Mouse (Mus musculus): Measurements from ENCODE around the gene Tsen2. TPM values are rescaled to one million over a fixed set of nuclear protein-coding genes. Genes with fewer than 3 reads are reported as not detected.
A peak's percentile ranks its signal among the peaks of the same experiment; 100 is the strongest.

Tsen2 gene
- polyA plus RNA-seq (2015; fragmentation: Nextera tagmentation; extraction: Ambion mirVana): 22.6 and 25.5 TPM in 2 replicates

DNA sequence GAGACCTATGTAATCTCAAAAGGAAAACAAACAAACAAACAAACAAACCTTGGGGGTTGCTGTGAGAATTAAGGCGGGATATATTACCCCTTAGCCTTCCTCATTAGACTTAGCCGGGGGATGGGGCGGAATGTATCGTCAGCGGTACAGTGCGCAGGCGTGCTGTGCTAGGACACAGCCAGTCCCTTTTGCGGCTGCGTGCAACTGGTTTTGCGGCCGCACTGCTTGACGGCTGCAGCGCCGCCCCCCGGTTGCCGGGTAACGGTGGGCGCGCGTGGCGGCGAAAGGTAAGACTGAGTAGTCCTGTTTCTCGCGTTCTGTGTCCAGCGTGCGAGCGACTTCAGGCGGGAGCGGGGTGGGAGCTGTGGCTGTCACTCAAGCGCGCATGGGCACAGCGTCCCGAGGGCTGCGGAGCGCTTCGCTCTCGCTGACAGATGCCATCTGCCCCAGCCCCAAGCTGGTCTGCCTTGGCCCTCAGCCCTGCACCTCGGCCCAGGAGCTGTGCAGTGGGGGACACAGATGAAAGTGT, at the start of gene Tsen2:
TSS of gene Tsen2 (plus strand) at position 223 of the 529 bp plus-strand sequence.
- under 1% methylated on average over 38 of the region's 38 CpGs for WGBS
- Histone ChIP-seq H3K4me2 (ENCODE audit: low read depth, low read length) (peak within 1 kb of the TSS; percentile 85), H3K4me3 (ENCODE audit: low read length) (peak within 1 kb of the TSS; percentile 70), H3K4me1 (ENCODE audit: control insufficient read depth, insufficient read depth, low read length) (peaks cover 12% of the 10 kb centered on the region), H3K27me3 (replicated peaks; ENCODE audit: control insufficient read depth, insufficient read depth, low read length) (no peaks in the 10 kb centered on the region), H3K9ac (ENCODE audit: low read depth, low read length) (peak within 1 kb of the TSS; percentile 84), H3K9me3 (ENCODE audit: control insufficient read depth, low read length) (no peaks in the 10 kb centered on the region), H3K36me3 (ENCODE audit: control insufficient read depth, insufficient read depth, low read length) (no peaks in the 10 kb centered on the region; the same call in 1 of the 2 replicates), H3K27ac (ENCODE audit: low read length) (peak within 1 kb of the TSS; percentile 70)
- peak; percentile 93 for ATAC-seq

DNA sequence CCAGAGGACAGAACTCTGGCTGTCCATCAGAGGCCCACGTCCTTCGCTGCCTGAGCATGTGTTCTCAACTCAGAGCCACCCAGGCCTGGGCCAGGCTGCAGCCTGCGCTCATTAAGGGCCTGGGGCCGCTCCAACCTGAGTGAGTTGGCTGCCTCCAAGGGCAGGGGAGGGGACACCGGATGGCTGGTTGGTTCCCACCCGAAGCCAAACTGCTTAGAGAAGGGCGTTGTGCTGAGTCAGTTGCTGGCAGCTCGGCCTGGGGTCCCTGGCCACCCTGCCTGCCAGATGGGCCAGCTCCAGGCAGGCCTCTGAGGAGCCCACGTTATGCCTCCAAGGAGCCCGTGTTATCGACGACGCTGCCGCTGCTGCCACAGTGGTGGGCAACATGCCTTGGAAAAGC, 44.9 kb upstream of the Tsen2 start:
- 78% methylated on average over 14 of the region's 14 CpGs for WGBS
- no peak overlapping the region for H3K4me3 ChIP-seq (ENCODE audit: low read length)
- H3K9ac ChIP-seq (ENCODE audit: low read depth, low read length): no peak overlapping the region
- no peak overlapping the region for H3K27ac ChIP-seq (ENCODE audit: low read length)
- H3K9me3 ChIP-seq (ENCODE audit: control insufficient read depth, low read length): no peaks in the 10 kb centered on the region
- H3K36me3 ChIP-seq (ENCODE audit: control insufficient read depth, insufficient read depth, low read length): no peaks in the 10 kb centered on the region
- no peak overlapping the region for H3K4me2 ChIP-seq (ENCODE audit: low read depth, low read length)
- no peak for ATAC-seq
- peaks cover 12% of the 10 kb centered on the region for H3K4me1 ChIP-seq (ENCODE audit: control insufficient read depth, insufficient read depth, low read length)
- H3K27me3 ChIP-seq (replicated peaks; ENCODE audit: control insufficient read depth, insufficient read depth, low read length): no peaks in the 10 kb centered on the region

DNA sequence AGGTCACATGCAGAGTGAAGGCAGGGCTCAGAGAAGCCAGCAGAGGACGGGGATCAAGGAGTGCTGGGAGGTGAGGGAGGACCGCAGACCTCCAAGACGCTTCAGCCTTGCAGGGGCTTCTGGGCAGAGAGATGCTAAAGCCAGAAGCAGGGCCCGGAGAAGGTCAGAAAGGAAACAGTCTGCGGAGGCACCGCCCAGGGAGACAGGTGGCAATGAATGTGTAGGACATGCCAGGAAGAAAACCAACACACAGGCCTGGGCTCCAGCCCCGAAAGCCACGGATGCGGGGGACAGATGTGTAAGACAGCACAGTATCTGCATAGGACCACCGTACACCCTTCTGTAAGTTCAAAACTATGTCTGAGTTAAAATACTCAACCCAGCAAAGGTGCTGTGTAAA, 44.2 kb upstream of the Tsen2 start:
- H3K36me3 ChIP-seq (ENCODE audit: control insufficient read depth, insufficient read depth, low read length): no peaks in the 10 kb centered on the region
- no peak overlapping the region for H3K4me3 ChIP-seq (ENCODE audit: low read length)
- no peak for ATAC-seq
- no peaks in the 10 kb centered on the region for H3K9me3 ChIP-seq (ENCODE audit: control insufficient read depth, low read length)
- peaks cover 14% of the 10 kb centered on the region for H3K4me1 ChIP-seq (ENCODE audit: control insufficient read depth, insufficient read depth, low read length)
- 89% methylated on average over 10 of the region's 10 CpGs for WGBS
- H3K9ac ChIP-seq (ENCODE audit: low read depth, low read length): no peak overlapping the region
- H3K4me2 ChIP-seq (ENCODE audit: low read depth, low read length): no peak overlapping the region
- H3K27ac ChIP-seq (ENCODE audit: low read length): no peak overlapping the region
- no peaks in the 10 kb centered on the region for H3K27me3 ChIP-seq (replicated peaks; ENCODE audit: control insufficient read depth, insufficient read depth, low read length)

DNA sequence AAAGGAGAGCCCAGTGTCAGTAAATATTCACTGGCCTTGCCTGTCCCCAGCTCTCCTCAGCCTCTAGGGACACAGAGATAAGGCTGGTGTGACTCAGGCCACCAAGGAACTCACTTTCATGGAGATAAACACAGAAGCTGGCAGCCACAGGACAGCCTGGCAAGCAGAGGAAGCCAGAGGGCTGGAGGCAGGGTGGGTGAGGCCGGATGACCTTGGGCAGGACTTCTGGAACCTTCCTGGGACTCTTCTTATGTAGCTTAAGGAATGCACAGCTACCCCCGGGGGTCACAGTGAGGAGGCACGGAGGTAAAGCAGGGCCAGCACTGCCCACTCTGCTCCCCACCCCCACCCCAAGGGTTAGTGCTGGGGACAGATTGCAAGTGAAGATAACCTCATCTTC, 43.3 kb upstream of the Tsen2 start:
- Histone ChIP-seq H3K4me1 (ENCODE audit: control insufficient read depth, insufficient read depth, low read length) (peaks cover 14% of the 10 kb centered on the region), H3K27me3 (replicated peaks; ENCODE audit: control insufficient read depth, insufficient read depth, low read length) (no peaks in the 10 kb centered on the region), H3K4me2 (ENCODE audit: low read depth, low read length) (no peak overlapping the region), H3K4me3 (ENCODE audit: low read length) (no peak overlapping the region), H3K36me3 (ENCODE audit: control insufficient read depth, insufficient read depth, low read length) (no peaks in the 10 kb centered on the region), H3K9ac (ENCODE audit: low read depth, low read length) (peak overlapping the region; percentile 16; the same call in 1 of the 2 replicates), H3K9me3 (ENCODE audit: control insufficient read depth, low read length) (no peaks in the 10 kb centered on the region), H3K27ac (ENCODE audit: low read length) (no peak overlapping the region)
- no peak for ATAC-seq
- 48% methylated on average over 3 of the region's 3 CpGs for WGBS

DNA sequence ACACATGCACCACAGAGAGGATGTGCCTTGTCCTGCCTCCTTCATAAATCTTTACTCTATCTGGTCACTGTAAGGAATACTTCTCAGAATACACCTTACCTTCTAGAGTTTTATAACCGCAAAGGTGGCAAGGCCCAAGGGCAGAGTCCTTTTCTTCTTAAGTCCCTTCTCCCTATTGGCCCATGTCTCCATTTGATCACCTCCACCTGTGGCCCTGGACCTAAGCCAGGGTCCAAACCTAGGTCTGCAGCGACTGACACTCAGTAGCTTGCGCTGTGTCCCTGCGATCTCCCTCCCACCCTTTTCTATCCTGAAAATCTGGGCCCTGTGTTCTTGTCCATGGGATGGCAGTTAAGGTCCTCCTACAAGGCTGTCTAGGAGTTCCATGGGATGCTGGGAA, 41.4 kb upstream of the Tsen2 start:
- Histone ChIP-seq H3K27ac (ENCODE audit: low read length) (peak overlapping the region; percentile 85), H3K9ac (ENCODE audit: low read depth, low read length) (no peak overlapping the region), H3K27me3 (replicated peaks; ENCODE audit: control insufficient read depth, insufficient read depth, low read length) (no peaks in the 10 kb centered on the region), H3K36me3 (ENCODE audit: control insufficient read depth, insufficient read depth, low read length) (no peaks in the 10 kb centered on the region), H3K4me2 (ENCODE audit: low read depth, low read length) (no peak overlapping the region), H3K4me3 (ENCODE audit: low read length) (no peak overlapping the region), H3K9me3 (ENCODE audit: control insufficient read depth, low read length) (no peaks in the 10 kb centered on the region), H3K4me1 (ENCODE audit: control insufficient read depth, insufficient read depth, low read length) (peaks cover 14% of the 10 kb centered on the region)
- WGBS: 81% methylated on average over 4 of the region's 4 CpGs
- ATAC-seq: peak; percentile 72

DNA sequence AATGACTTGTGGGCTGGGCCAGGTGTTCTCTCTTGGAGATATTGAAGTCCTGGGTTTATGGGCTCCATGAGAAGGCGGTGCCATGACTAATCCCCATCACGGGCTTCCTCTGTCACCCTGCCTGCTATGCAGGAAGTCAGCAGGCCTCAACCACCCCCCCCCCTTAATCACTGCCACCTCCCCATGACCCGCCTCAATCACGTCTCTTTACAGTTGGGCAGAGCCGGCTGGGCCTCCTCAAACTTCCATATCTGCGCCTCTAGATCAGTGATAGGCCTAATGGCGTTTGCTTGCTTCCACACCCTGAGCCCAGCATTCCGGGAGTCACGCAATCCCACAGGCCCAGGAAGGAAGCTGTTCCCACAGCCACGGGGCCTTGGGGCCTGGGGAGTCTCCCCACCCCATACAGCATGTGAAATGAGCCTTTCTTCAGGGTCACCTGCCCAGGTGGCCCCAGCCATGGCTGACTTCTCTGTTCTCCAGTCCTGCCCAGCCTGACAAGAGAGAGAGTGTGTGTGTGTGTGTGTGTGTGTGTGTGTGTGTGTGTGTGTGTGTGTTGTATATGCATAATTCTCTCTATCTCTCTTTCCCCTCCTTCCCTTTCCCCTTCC, 40.8 kb upstream of the Tsen2 start:
- WGBS: 64% methylated on average over 10 of the region's 10 CpGs
- Histone ChIP-seq H3K4me3 (ENCODE audit: low read length) (no peak overlapping the region), H3K36me3 (ENCODE audit: control insufficient read depth, insufficient read depth, low read length) (no peaks in the 10 kb centered on the region), H3K9ac (ENCODE audit: low read depth, low read length) (no peak overlapping the region), H3K27me3 (replicated peaks; ENCODE audit: control insufficient read depth, insufficient read depth, low read length) (no peaks in the 10 kb centered on the region), H3K4me2 (ENCODE audit: low read depth, low read length) (no peak overlapping the region), H3K27ac (ENCODE audit: low read length) (peak overlapping the region; percentile 85), H3K4me1 (ENCODE audit: control insufficient read depth, insufficient read depth, low read length) (peaks cover 14% of the 10 kb centered on the region), H3K9me3 (ENCODE audit: control insufficient read depth, low read length) (no peaks in the 10 kb centered on the region)
- ATAC-seq: peak; percentile 93

DNA sequence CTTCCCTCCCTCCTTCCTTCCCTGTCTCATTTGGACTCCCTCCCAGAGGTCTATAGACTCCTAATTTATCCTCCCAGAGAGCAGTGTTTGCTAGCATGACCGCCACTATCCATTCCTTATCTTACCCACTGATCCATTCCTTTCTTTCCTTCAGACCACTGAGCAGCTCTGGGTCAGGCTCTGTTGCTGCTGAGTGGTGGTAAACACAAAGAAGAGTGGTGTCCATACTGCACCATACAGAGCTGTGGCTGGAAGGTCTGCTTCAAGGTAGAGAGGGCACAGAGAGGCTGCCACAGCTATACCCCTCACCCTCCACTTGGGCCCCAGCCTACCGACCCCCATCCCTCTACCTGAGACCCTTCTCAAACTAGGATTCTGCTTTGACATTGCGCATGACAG, 40.3 kb upstream of the Tsen2 start:
- Histone ChIP-seq H3K9me3 (ENCODE audit: control insufficient read depth, low read length) (no peaks in the 10 kb centered on the region), H3K36me3 (ENCODE audit: control insufficient read depth, insufficient read depth, low read length) (no peaks in the 10 kb centered on the region), H3K27me3 (replicated peaks; ENCODE audit: control insufficient read depth, insufficient read depth, low read length) (no peaks in the 10 kb centered on the region), H3K4me1 (ENCODE audit: control insufficient read depth, insufficient read depth, low read length) (peaks cover 14% of the 10 kb centered on the region), H3K27ac (ENCODE audit: low read length) (peak overlapping the region; percentile 85), H3K4me3 (ENCODE audit: low read length) (no peak overlapping the region), H3K9ac (ENCODE audit: low read depth, low read length) (no peak overlapping the region), H3K4me2 (ENCODE audit: low read depth, low read length) (no peak overlapping the region)
- ATAC-seq: peak; percentile 29
- 57% methylated on average over 3 of the region's 3 CpGs for WGBS

DNA sequence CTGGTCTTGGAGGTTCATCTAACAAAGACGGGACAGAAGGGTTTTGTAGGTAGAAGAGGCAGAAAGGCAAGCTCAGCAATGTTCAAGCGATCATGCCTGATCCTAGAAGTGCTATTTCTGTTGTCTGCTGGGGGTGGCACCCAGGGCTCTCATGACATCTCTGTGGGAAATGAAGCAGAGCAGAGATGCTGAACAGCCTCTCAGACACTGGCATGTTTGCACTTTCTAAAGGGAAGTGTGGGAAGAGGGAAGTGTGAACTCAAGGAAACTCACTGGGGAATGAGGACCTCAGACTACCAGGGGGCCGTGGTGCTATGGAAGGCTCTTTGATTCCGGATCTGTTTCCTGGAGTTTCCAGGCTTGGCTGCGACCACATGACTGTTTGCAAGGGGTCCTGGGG, 39.5 kb upstream of the Tsen2 start:
- H3K9me3 ChIP-seq (ENCODE audit: control insufficient read depth, low read length): no peaks in the 10 kb centered on the region
- no peaks in the 10 kb centered on the region for H3K36me3 ChIP-seq (ENCODE audit: control insufficient read depth, insufficient read depth, low read length)
- H3K27me3 ChIP-seq (replicated peaks; ENCODE audit: control insufficient read depth, insufficient read depth, low read length): no peaks in the 10 kb centered on the region
- ATAC-seq: no peak
- H3K4me3 ChIP-seq (ENCODE audit: low read length): no peak overlapping the region
- H3K4me1 ChIP-seq (ENCODE audit: control insufficient read depth, insufficient read depth, low read length): peaks cover 14% of the 10 kb centered on the region
- H3K4me2 ChIP-seq (ENCODE audit: low read depth, low read length): no peak overlapping the region
- WGBS: 81% methylated on average over 5 of the region's 5 CpGs
- no peak overlapping the region for H3K9ac ChIP-seq (ENCODE audit: low read depth, low read length)
- no peak overlapping the region for H3K27ac ChIP-seq (ENCODE audit: low read length)

DNA sequence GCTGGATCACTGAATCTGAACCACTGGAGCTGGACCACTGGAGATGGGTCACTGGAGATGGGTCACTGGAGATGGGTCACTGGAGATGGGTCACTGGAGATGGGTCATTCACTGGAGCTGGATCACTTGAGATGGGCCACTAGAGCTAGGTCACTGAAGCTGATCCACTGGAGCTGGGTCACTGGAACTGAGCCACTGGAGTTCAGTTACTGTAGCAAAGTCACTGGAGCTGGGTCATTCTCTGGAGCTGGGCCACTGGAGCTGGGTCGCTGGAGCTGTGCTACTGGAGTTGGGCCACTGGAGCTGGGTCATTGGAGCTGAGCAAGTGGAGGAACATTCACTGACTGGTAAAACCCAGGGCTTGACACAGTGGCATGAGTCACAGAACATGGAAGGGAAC, 38.0 kb upstream of the Tsen2 start:
- Histone ChIP-seq H3K4me1 (ENCODE audit: control insufficient read depth, insufficient read depth, low read length) (peaks cover 7% of the 10 kb centered on the region), H3K9ac (ENCODE audit: low read depth, low read length) (no peak overlapping the region), H3K9me3 (ENCODE audit: control insufficient read depth, low read length) (no peaks in the 10 kb centered on the region), H3K27me3 (replicated peaks; ENCODE audit: control insufficient read depth, insufficient read depth, low read length) (no peaks in the 10 kb centered on the region), H3K36me3 (ENCODE audit: control insufficient read depth, insufficient read depth, low read length) (no peaks in the 10 kb centered on the region), H3K27ac (ENCODE audit: low read length) (no peak overlapping the region), H3K4me2 (ENCODE audit: low read depth, low read length) (no peak overlapping the region), H3K4me3 (ENCODE audit: low read length) (no peak overlapping the region)
- ATAC-seq: no peak
- 96% methylated on average over 1 of the region's 1 CpGs for WGBS

DNA sequence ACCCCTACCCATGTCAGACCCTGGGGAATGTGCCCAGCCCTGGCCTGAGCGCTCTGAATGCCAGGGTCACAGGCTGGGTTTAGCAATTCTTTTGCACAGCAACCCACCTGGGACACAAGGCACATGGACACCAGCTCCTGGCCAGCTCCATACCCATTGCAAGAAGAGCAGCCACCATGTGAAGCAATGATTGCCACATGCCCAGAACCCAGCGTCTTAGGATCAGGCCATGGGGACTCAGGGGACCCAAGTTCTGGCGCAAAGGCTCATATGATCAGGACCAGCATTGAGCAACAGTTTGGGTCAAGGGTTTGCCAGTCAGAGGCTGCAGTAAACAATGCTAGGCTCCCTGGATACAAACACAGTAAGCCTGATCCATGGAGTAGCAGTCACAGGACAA, 33.0 kb upstream of the Tsen2 start:
- Histone ChIP-seq H3K4me3 (ENCODE audit: low read length) (no peak overlapping the region), H3K27me3 (replicated peaks; ENCODE audit: control insufficient read depth, insufficient read depth, low read length) (no peaks in the 10 kb centered on the region), H3K9ac (ENCODE audit: low read depth, low read length) (no peak overlapping the region), H3K27ac (ENCODE audit: low read length) (no peak overlapping the region), H3K9me3 (ENCODE audit: control insufficient read depth, low read length) (no peaks in the 10 kb centered on the region), H3K36me3 (ENCODE audit: control insufficient read depth, insufficient read depth, low read length) (no peaks in the 10 kb centered on the region), H3K4me2 (ENCODE audit: low read depth, low read length) (no peak overlapping the region), H3K4me1 (ENCODE audit: control insufficient read depth, insufficient read depth, low read length) (no peaks in the 10 kb centered on the region)
- 88% methylated on average over 3 of the region's 3 CpGs for WGBS
- no peak for ATAC-seq
